Mouse (Mus musculus) liver, postnatal 0 days (tissue): Measurements from ENCODE around the gene Sh2b3.

Experiments
- CTCF ChIP-seq: sonication (generic); IDR thresholded peaks from 2 replicates; pipeline ENCODE4 v1.5.1; 2016; ENCODE audit warnings: antibody characterized with exemption, low read depth
- EP300 ChIP-seq: IDR thresholded peaks from 2 replicates; pipeline ENCODE4 v1.6.1; 2016; ENCODE audit warnings: antibody characterized with exemption, low read depth, mild to moderate bottlenecking

GRCm38 (mm10) chr5:121815867-121816380 lies 21.5 kb downstream of the Sh2b3 start:
- TF ChIP-seq CTCF (no peak), EP300 (no peak)
